Mouse (Mus musculus) thymus, adult 2 months (tissue): ENCODE data around the gene Srp14. TPM values are rescaled to one million over a fixed set of nuclear protein-coding genes. Genes with fewer than 3 reads are reported as not detected.

ENCODE experiments used
- DNase-seq: peaks from one replicate; pipeline ENCODE4 v3.0.0; 2021
- H3K27ac ChIP-seq: fragments of 200-500 bp; 2 replicates; pipeline ENCODE4 v1.5.1; 2012; ENCODE audit warnings: low read length, control low read depth; ENCODE audit not compliant: control insufficient read depth, insufficient read depth
- H3K27me3 ChIP-seq: fragments of 200-500 bp; 2 replicates; pipeline ENCODE4 v1.6.1; 2012; ENCODE audit warnings: mild to moderate bottlenecking, low read length, moderate library complexity, mixed read lengths; ENCODE audit not compliant: control insufficient read depth, insufficient read depth
- H3K36me3 ChIP-seq: fragments of 200-500 bp; 2 replicates; pipeline ENCODE4 v1.6.1; 2012; ENCODE audit warnings: mild to moderate bottlenecking, low read length, moderate library complexity; ENCODE audit not compliant: control insufficient read depth, insufficient read depth
- H3K4me1 ChIP-seq: fragments of 200-500 bp; replicated peaks from 2 replicates; pipeline ENCODE4 v1.6.1; 2012; ENCODE audit warnings: low read length; ENCODE audit not compliant: control insufficient read depth, insufficient read depth
- H3K4me3 ChIP-seq: fragments of 200-500 bp; 2 replicates; pipeline ENCODE4 v1.5.1; 2012; ENCODE audit warnings: mild to moderate bottlenecking, low read length, control low read depth, moderate library complexity; ENCODE audit not compliant: control insufficient read depth, insufficient read depth
- CTCF ChIP-seq: fragments of 200-500 bp; IDR thresholded peaks from 2 replicates; pipeline ENCODE4 v1.5.1; 2012; ENCODE audit warnings: mild to moderate bottlenecking, control low read depth, low read length, moderate library complexity, borderline replicate concordance; ENCODE audit not compliant: control insufficient read depth, poor library complexity, insufficient read depth; ENCODE audit errors: extremely low read depth
- POLR2A ChIP-seq: fragments of 200-500 bp; IDR thresholded peaks from 2 replicates; pipeline ENCODE4 v1.6.1; 2012; ENCODE audit warnings: mild to moderate bottlenecking, low read length, control low read depth, moderate library complexity; ENCODE audit not compliant: control insufficient read depth, poor library complexity, insufficient read depth; ENCODE audit errors: extremely low read depth
- WGBS: fragments of 180-500 bp; shearing (Covaris S2); methylation state at CpG from one replicate; pipeline ENCODE4 v1.1.7; 2018; 5-methylcytosine and 5-hydroxymethylcytosine counted together
- polyA plus RNA-seq: library from polyadenylated mRNA; depleted of rRNA; stranded (reverse); fragments of >200 nt; gene quantifications from 2 replicates; pipeline ENCODE4 v1.2.3, GENCODE M21; 2012; rRNA removed

Gene Srp14
- polyA plus RNA-seq: 59.9 and 82.7 TPM in 2 replicates

DNA sequence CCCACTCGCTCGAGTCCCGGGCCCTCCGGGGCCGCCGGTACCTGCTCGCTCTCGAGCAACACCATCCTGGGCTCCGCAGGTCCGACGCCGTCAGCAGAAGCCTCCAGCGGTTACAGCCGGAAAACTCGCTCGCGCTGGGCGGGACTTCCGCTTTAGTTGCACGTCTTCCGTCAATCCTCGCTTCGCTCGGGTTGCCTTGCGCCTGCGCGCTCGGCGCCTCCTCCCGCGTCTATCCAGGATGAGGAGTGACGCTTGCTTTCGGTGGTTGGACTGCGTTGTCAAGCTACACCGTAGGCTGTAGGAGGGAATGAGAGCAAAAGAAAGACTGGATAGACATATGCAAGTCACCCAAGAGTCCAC is at the start of gene Srp14:
Srp14 (minus strand) TSS at position 162 of the 360 bp plus-strand sequence.
- TF ChIP-seq CTCF (peak; percentile 46; the same call in 1 of the 2 replicates), POLR2A (peak; percentile 94)
- peaks cover 21% of the 10 kb centered on the region for H3K36me3 ChIP-seq
- no peak within 1 kb of the TSS; the same call in 1 of the 2 replicates for H3K27ac ChIP-seq
- peak; percentile 92 for DNase-seq
- H3K4me3 ChIP-seq: peak within 1 kb of the TSS; percentile 64
- H3K27me3 ChIP-seq: no peaks in the 10 kb centered on the region
- WGBS: under 1% methylated on average over 35 of the region's 35 CpGs
- H3K4me1 ChIP-seq: peaks cover 18% of the 10 kb centered on the region

DNA sequence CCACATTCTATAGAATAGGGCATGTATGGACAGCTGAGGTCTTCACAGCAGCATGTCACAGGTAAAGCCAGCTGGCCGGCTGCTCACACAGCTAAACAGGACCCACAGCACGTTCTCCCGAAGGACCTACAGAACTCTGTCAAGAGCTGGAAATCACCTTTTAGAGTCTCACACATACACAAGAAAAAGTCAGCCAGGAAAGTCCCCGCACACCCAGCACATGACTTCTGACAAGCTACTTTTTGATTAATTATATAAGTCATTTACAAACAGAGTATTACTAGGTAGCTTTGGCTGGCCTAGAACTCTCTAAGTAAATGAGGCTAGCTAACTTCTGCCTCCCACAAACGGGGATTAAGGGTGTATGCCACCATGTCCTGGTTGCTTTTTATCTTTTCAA is 47.0 kb upstream of the Srp14 start:
- Histone ChIP-seq H3K4me1 (peaks cover 2% of the 10 kb centered on the region), H3K27ac (no peak overlapping the region), H3K27me3 (no peaks in the 10 kb centered on the region), H3K4me3 (no peak overlapping the region), H3K36me3 (peaks cover 2% of the 10 kb centered on the region)
- WGBS: 87% methylated on average over 5 of the region's 5 CpGs
- no peak for TF ChIP-seq CTCF
- TF ChIP-seq POLR2A: no peak
- no peak for DNase-seq

DNA sequence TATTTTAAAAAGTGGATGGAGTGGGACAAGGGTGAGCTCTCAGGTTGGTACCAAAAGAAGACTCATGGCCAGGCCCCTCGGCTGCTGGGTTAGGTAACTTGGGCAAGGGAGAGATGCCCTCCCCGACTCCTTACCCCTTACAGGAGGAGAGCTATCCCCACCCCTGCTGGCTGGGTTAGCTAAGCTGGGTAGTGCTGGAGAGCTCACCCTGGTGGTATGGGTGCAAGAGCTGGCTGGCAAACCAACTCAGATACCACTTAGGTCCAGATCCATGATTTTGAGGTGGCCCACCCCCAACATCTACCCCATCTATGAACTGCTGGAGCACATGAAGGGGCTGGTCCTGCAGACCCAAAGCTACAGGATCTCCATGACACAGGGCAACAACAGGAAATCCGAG is 45.3 kb upstream of the Srp14 start:
- H3K4me3 ChIP-seq: no peak overlapping the region
- peaks cover 12% of the 10 kb centered on the region for H3K4me1 ChIP-seq
- H3K36me3 ChIP-seq: no peaks in the 10 kb centered on the region
- 96% methylated on average over 3 of the region's 3 CpGs for WGBS
- DNase-seq: no peak
- no peak overlapping the region for H3K27ac ChIP-seq
- TF ChIP-seq POLR2A: no peak
- no peaks in the 10 kb centered on the region for H3K27me3 ChIP-seq

DNA sequence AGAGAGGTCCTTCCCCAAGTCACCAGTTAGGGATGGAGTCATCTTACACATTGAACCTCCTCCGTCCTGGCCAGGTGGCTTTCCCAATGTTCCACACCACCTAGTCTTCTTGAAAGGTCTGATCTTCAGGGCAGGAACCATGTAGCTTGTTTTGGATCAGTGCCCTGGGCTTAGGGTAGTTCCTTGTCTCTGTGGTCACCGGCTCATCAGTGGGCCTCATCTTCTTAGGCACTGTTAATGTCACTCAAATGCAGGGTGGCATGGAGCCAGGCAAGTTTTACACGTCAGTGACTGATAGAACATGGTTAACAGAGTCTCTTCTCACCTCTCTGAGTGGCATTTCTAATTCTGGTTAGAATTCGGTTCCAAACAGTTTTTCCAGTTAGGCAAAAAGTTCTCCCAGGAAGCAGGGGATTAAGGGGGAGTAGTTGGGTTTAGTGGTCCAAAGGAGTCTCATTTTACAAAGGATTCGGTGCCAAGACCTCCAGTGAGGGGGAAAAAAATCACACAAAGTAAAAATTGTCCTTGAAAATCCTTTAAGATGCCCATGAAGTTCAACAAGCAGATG is 43.7 kb upstream of the Srp14 start:
- H3K27me3 ChIP-seq: no peaks in the 10 kb centered on the region
- WGBS: 76% methylated on average over 5 of the region's 5 CpGs
- peaks cover 20% of the 10 kb centered on the region for H3K4me1 ChIP-seq
- TF ChIP-seq POLR2A: no peak
- no peak for TF ChIP-seq CTCF
- no peak for DNase-seq
- H3K36me3 ChIP-seq: no peaks in the 10 kb centered on the region
- H3K4me3 ChIP-seq: no peak overlapping the region
- no peak overlapping the region for H3K27ac ChIP-seq

DNA sequence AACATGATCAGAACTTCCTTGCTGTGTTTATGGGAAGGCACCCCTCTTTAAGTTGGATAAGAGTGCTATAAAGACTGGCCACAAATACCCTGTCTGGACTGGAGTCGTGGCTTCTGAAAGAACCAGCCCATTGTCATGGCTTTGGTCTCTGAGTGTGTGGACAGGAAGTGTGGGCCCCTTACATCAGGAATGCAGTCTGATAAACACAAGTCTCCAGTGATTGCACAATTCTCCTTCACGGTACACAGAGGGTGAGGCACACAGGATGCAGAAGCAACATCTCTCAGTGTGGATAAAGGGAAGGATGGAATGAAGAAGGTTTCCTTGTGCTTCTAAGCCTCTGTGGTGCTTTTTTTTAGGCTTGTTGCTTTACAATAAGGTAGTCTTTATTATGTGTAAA is 42.8 kb upstream of the Srp14 start:
- no peak for DNase-seq
- H3K36me3 ChIP-seq: no peaks in the 10 kb centered on the region
- H3K27me3 ChIP-seq: no peaks in the 10 kb centered on the region
- no peak for TF ChIP-seq POLR2A
- no peak for TF ChIP-seq CTCF
- no peak overlapping the region for H3K4me3 ChIP-seq
- peaks cover 20% of the 10 kb centered on the region for H3K4me1 ChIP-seq
- H3K27ac ChIP-seq: no peak overlapping the region
- WGBS: 31% methylated on average over 2 of the region's 2 CpGs

DNA sequence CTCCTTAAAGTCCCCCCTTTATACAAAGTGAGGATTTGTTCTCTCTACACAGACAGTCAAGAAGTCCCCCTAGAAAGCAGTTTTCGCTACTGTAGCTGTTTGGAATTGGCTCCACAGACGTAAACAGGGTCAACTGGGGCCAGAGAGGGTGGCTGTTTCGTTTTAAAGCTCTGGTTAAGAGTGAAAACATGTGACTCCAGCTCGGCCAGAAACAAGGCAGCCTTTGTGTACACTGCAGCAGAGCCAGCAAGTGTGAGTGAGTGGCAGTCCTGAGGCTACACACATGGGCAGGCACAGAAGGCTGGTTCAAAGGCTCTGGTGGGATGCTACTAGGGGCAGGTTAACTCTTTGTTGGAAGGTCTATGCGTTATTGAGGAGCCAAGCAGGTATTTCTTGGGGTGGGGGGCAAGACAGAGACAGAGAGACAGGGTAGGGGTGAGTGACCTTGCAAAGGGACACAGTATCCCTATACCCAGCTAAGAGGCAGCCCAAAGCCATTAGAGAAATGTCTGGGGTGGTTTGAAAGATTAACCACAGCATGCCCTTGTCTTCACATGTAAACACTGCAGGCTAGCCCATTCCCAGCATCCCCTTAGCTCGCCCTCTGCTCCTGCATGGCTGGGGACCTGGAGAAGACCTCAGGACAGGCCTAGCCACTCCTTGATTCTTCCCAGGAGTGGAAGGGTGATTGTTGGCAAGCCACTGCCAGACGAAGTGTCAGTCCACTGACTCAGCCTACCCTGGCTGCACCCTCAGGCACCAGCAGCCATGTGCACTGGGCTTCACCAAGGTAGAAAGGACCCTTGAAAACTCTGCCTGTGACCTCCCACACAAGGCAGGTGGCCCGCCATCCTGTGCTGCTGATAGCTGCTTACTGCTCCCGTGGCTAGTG is 40.8 kb upstream of the Srp14 start:
- Histone ChIP-seq H3K27me3 (no peaks in the 10 kb centered on the region), H3K27ac (peak overlapping the region; percentile 26; the same call in 1 of the 2 replicates), H3K4me3 (no peak overlapping the region), H3K4me1 (peaks cover 20% of the 10 kb centered on the region), H3K36me3 (no peaks in the 10 kb centered on the region)
- TF ChIP-seq POLR2A: no peak
- 58% methylated on average over 9 of the region's 9 CpGs for WGBS
- no peak for DNase-seq
